Mouse (Mus musculus): ENCODE results near the gene Rhot1. TPM values are rescaled to one million over a fixed set of nuclear protein-coding genes. Genes with fewer than 3 reads are reported as not detected.
A peak's percentile ranks its signal among the peaks of the same experiment; 100 is the strongest.

The Rhot1 gene
- polyA plus RNA-seq, 1 experiment = 59.2 TPM

DNA sequence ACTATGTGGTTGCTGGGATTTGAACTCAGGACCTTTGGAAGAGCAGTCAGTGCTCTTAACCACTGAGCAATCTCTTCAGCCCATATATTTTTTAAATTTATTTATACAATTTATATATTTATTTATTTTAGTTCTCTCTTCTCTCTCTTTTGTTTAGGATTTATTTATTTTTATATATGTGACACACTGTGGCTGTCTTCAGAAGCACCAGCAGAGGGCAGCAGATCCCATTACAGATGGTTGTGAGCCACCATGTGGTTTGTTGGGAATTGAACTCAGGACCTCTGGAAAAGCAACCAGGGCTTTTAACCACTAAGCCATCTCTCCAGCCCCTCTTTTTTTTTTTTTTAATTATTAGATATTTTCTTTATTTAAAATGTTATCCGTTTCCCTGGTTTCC lies 8.5 kb upstream of the Rhot1 start:
- no peak for DNase-seq
- Histone ChIP-seq H3K27ac (ENCODE audit: insufficient read depth, low read length) (no peak overlapping the region), H3K4me1 (ENCODE audit: control insufficient read depth, insufficient read depth, low read length) (no peaks in the 10 kb centered on the region), H3K4me3 (replicated peaks; ENCODE audit: insufficient read depth, low read depth, low read length) (no peak overlapping the region), H3K27me3 (ENCODE audit: control insufficient read depth, insufficient read depth, low read length) (no peaks in the 10 kb centered on the region)
- 75% methylated on average over 1 of the region's 1 CpGs for WGBS
- TF ChIP-seq CTCF (IDR thresholded peaks at IDR 0.05; ENCODE audit: borderline replicate concordance, insufficient read depth, low read depth, low read length) (peak; percentile 35; the same call in 1 of the 2 replicates), POLR2A (IDR thresholded peaks at IDR 0.05; ENCODE audit: borderline replicate concordance, insufficient read depth, low read length) (no peak)

- Histone ChIP-seq H3K4me1 (ENCODE audit: control insufficient read depth, insufficient read depth, low read length) (no peaks in the 10 kb centered on the region), H3K27ac (ENCODE audit: insufficient read depth, low read length) (no peak overlapping the region), H3K4me3 (replicated peaks; ENCODE audit: insufficient read depth, low read depth, low read length) (no peak overlapping the region), H3K27me3 (ENCODE audit: control insufficient read depth, insufficient read depth, low read length) (no peaks in the 10 kb centered on the region)
- WGBS = 81% methylated on average over 6 of the region's 6 CpGs
- DNase-seq = no peak
- TF ChIP-seq POLR2A (IDR thresholded peaks at IDR 0.05; ENCODE audit: borderline replicate concordance, insufficient read depth, low read length) = no peak
- TF ChIP-seq CTCF (IDR thresholded peaks at IDR 0.05; ENCODE audit: borderline replicate concordance, insufficient read depth, low read depth, low read length) = no peak
Measured at GRCm38 (mm10) chr11:80202296-80202695, 6.5 kb upstream of the Rhot1 start.

- H3K27ac ChIP-seq (ENCODE audit: insufficient read depth, low read length) = peak overlapping the region; percentile 30; the same call in 1 of the 2 replicates
- peak; percentile 27 to 48 for DNase-seq
- H3K4me1 ChIP-seq (ENCODE audit: control insufficient read depth, insufficient read depth, low read length) = no peaks in the 10 kb centered on the region
- TF ChIP-seq POLR2A (IDR thresholded peaks at IDR 0.05; ENCODE audit: borderline replicate concordance, insufficient read depth, low read length) (no peak), CTCF (IDR thresholded peaks at IDR 0.05; ENCODE audit: borderline replicate concordance, insufficient read depth, low read depth, low read length) (no peak)
- no peaks in the 10 kb centered on the region for H3K27me3 ChIP-seq (ENCODE audit: control insufficient read depth, insufficient read depth, low read length)
- no peak overlapping the region for H3K4me3 ChIP-seq (replicated peaks; ENCODE audit: insufficient read depth, low read depth, low read length)
- 51% methylated on average over 3 of the region's 3 CpGs for WGBS
Measured at GRCm38 (mm10) chr11:80204037-80204436, 4.8 kb upstream of the Rhot1 start.

- 43% methylated on average over 5 of the region's 5 CpGs for WGBS
- Histone ChIP-seq H3K4me1 (ENCODE audit: control insufficient read depth, insufficient read depth, low read length) (no peaks in the 10 kb centered on the region), H3K4me3 (replicated peaks; ENCODE audit: insufficient read depth, low read depth, low read length) (no peak overlapping the region), H3K27ac (ENCODE audit: insufficient read depth, low read length) (no peak overlapping the region), H3K27me3 (ENCODE audit: control insufficient read depth, insufficient read depth, low read length) (no peaks in the 10 kb centered on the region)
- no peak for TF ChIP-seq POLR2A (IDR thresholded peaks at IDR 0.05; ENCODE audit: borderline replicate concordance, insufficient read depth, low read length)
- TF ChIP-seq CTCF (IDR thresholded peaks at IDR 0.05; ENCODE audit: borderline replicate concordance, insufficient read depth, low read depth, low read length) = no peak
- DNase-seq = no peak
Measured at GRCm38 (mm10) chr11:80204941-80205340, 3.9 kb upstream of the Rhot1 start.

GRCm38 (mm10) chr11:80208465-80208859 lies 357 bp upstream of the Rhot1 start:
- TF ChIP-seq CTCF (IDR thresholded peaks at IDR 0.05; ENCODE audit: borderline replicate concordance, insufficient read depth, low read depth, low read length) = no peak
- no peak for TF ChIP-seq POLR2A (IDR thresholded peaks at IDR 0.05; ENCODE audit: borderline replicate concordance, insufficient read depth, low read length)
- 36% methylated on average over 7 of the region's 7 CpGs for WGBS
- Histone ChIP-seq H3K27me3 (ENCODE audit: control insufficient read depth, insufficient read depth, low read length) (no peaks in the 10 kb centered on the region), H3K4me1 (ENCODE audit: control insufficient read depth, insufficient read depth, low read length) (peaks cover 4% of the 10 kb centered on the region), H3K27ac (ENCODE audit: insufficient read depth, low read length) (no peak overlapping the region), H3K4me3 (replicated peaks; ENCODE audit: insufficient read depth, low read depth, low read length) (peak overlapping the region; percentile 67)
- no peak for DNase-seq

- no peaks in the 10 kb centered on the region for H3K27me3 ChIP-seq (ENCODE audit: control insufficient read depth, insufficient read depth, low read length)
- DNase-seq = no peak
- no peak for TF ChIP-seq POLR2A (IDR thresholded peaks at IDR 0.05; ENCODE audit: borderline replicate concordance, insufficient read depth, low read length)
- no peak for TF ChIP-seq CTCF (IDR thresholded peaks at IDR 0.05; ENCODE audit: borderline replicate concordance, insufficient read depth, low read depth, low read length)
- H3K4me3 ChIP-seq (replicated peaks; ENCODE audit: insufficient read depth, low read depth, low read length) = peak overlapping the region; percentile 26
- H3K4me1 ChIP-seq (ENCODE audit: control insufficient read depth, insufficient read depth, low read length) = peaks cover 4% of the 10 kb centered on the region
- 36% methylated on average over 6 of the region's 6 CpGs for WGBS
- no peak overlapping the region for H3K27ac ChIP-seq (ENCODE audit: insufficient read depth, low read length)
Measured at GRCm38 (mm10) chr11:80210321-80210720, 1.5 kb downstream of the Rhot1 start.

GRCm38 (mm10) chr11:80212282-80212681 lies 3.5 kb downstream of the Rhot1 start:
- 97% methylated on average over 2 of the region's 2 CpGs for WGBS
- H3K4me1 ChIP-seq (ENCODE audit: control insufficient read depth, insufficient read depth, low read length) = peaks cover 4% of the 10 kb centered on the region
- H3K27ac ChIP-seq (ENCODE audit: insufficient read depth, low read length) = no peak overlapping the region
- no peak for DNase-seq
- no peak overlapping the region for H3K4me3 ChIP-seq (replicated peaks; ENCODE audit: insufficient read depth, low read depth, low read length)
- no peaks in the 10 kb centered on the region for H3K27me3 ChIP-seq (ENCODE audit: control insufficient read depth, insufficient read depth, low read length)
- TF ChIP-seq POLR2A (IDR thresholded peaks at IDR 0.05; ENCODE audit: borderline replicate concordance, insufficient read depth, low read length) (no peak), CTCF (IDR thresholded peaks at IDR 0.05; ENCODE audit: borderline replicate concordance, insufficient read depth, low read depth, low read length) (no peak)

DNA sequence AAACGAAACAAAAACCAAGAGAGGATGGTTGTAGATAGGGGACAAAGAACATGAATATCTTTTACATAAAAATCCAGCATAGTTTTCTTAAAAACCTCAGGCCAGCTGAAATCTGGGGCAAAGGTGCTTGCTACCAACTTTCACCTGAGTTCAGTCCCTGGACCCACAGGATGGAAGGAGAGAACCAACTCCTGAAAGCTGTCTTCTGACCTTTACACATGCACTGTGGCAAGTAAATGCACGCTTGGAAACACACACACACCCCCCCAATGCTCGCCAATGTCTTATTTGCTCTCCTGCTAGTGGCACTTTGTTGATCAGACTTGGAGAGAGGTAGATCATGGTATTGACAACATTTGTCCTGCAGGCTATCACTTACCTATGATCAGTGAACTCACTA lies 6.5 kb downstream of the Rhot1 start:
- 77% methylated on average over 3 of the region's 3 CpGs for WGBS
- Histone ChIP-seq H3K27ac (ENCODE audit: insufficient read depth, low read length) (no peak overlapping the region), H3K4me3 (replicated peaks; ENCODE audit: insufficient read depth, low read depth, low read length) (no peak overlapping the region), H3K4me1 (ENCODE audit: control insufficient read depth, insufficient read depth, low read length) (peaks cover 8% of the 10 kb centered on the region), H3K27me3 (ENCODE audit: control insufficient read depth, insufficient read depth, low read length) (no peaks in the 10 kb centered on the region)
- no peak for DNase-seq
- no peak for TF ChIP-seq CTCF (IDR thresholded peaks at IDR 0.05; ENCODE audit: borderline replicate concordance, insufficient read depth, low read depth, low read length)
- TF ChIP-seq POLR2A (IDR thresholded peaks at IDR 0.05; ENCODE audit: borderline replicate concordance, insufficient read depth, low read length) = no peak
